ENCODE assay signal across 8 mouse cellular contexts in the genomic region with DNA sequence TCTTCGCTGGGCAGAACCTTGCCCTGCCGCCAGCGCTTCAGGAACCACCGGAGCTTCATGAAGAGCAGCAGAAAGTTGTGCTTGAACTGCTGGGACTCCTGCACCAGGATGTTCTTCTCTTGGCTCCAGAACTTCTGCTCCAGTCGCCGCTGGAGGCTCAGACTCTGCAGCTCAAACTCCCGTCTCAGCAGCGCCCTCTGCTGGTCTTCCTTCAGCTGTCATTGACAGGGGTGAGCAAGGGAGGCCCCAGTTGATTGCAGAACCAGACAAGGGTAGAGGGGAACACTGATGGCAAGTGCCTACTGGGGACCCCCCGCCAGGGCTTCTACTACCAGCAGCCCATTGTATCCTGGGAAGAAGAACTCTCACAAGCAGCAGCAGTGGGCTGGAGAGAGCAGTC. TPM values are rescaled to one million over a fixed set of nuclear protein-coding genes. Genes with fewer than 3 reads are reported as not detected.
DNase-seq lines count a peak whose midpoint lies in the region; ATAC-seq and TF ChIP-seq lines count a peak whose summit lies in the region.

No protein-coding gene starts in this region.

- H3K4me1 ChIP-seq in midbrain, embryonic 10.5 days, result no peaks in the 10 kb centered on the region
- H3K4me1 ChIP-seq in midbrain, embryonic 15.5 days, result no peaks in the 10 kb centered on the region
- H3K4me1 ChIP-seq in stomach, postnatal 0 days (replicated peaks; ENCODE audit: control insufficient read depth, insufficient read depth), result no peaks in the 10 kb centered on the region

- no peak overlapping the region for H3K4me2 ChIP-seq in midbrain, embryonic 15.5 days
- H3K4me2 ChIP-seq in stomach, postnatal 0 days (replicated peaks; ENCODE audit: low read depth), result no peak overlapping the region

- no peak for TF ChIP-seq EP300 in stomach, postnatal 0 days (optimal IDR thresholded peaks at IDR 0.05)

- 44% methylated on average over 9 of the region's 9 CpGs for WGBS in midbrain, embryonic 10.5 days
- 42% methylated on average over 9 of the region's 9 CpGs for WGBS in midbrain, embryonic 15.5 days
- 41% methylated on average over 9 of the region's 9 CpGs for WGBS in stomach, postnatal 0 days

- TF ChIP-seq CTCF in stomach, postnatal 0 days (IDR thresholded peaks at IDR 0.05; ENCODE audit: low read depth), result peak; percentile 92

- H3K27me3 ChIP-seq in midbrain, embryonic 10.5 days (ENCODE audit: low read depth, poor library complexity, severe bottlenecking), result no peaks in the 10 kb centered on the region
- no peaks in the 10 kb centered on the region for H3K27me3 ChIP-seq in midbrain, embryonic 15.5 days (replicated peaks)
- H3K27me3 ChIP-seq in stomach, postnatal 0 days (ENCODE audit: control insufficient read depth, insufficient read depth, low read length), result no peaks in the 10 kb centered on the region

- peak; percentile 83 for DNase-seq in midbrain, embryonic 10.5 days (ENCODE audit: low spot score)
- DNase-seq in cerebellum, postnatal 4 days (ENCODE audit: low spot score in 2 of 2), result peak; percentile 86 to 89
- peak; percentile 67 to 72 for DNase-seq in gastrocnemius, adult 8-10 months (ENCODE audit: low spot score in 2 of 2)
- peak; percentile 85 for DNase-seq in kidney, adult 18-20 months
- peak; percentile 92 for DNase-seq in liver
- peak; percentile 84 for DNase-seq in neural tube, embryonic 10.5 days (ENCODE audit: extremely low spot score, low spot score)
- DNase-seq in stomach, postnatal 0 days (ENCODE audit: low spot score), result peak; percentile 88

- ATAC-seq in midbrain, embryonic 15.5 days (replicated peaks), result no peak
- peak; percentile 68; the same call in 1 of the 2 replicates for ATAC-seq in stomach, postnatal 0 days (ENCODE audit: low FRiP score, low TSS enrichment)

- H3K9ac ChIP-seq in midbrain, embryonic 15.5 days, result no peak overlapping the region
- H3K9ac ChIP-seq in stomach, postnatal 0 days (ENCODE audit: low read length), result no peak overlapping the region

- no peaks in the 10 kb centered on the region; the same call in 1 of the 2 replicates for H3K9me3 ChIP-seq in midbrain, embryonic 10.5 days (replicated peaks)
- no peaks in the 10 kb centered on the region for H3K9me3 ChIP-seq in midbrain, embryonic 15.5 days
- H3K9me3 ChIP-seq in stomach, postnatal 0 days (ENCODE audit: control insufficient read depth, low read length), result no peaks in the 10 kb centered on the region

- peaks cover 95% of the 10 kb centered on the region for H3K36me3 ChIP-seq in midbrain, embryonic 10.5 days
- H3K36me3 ChIP-seq in midbrain, embryonic 15.5 days (replicated peaks), result peaks cover 72% of the 10 kb centered on the region
- H3K36me3 ChIP-seq in stomach, postnatal 0 days (ENCODE audit: control insufficient read depth, insufficient read depth, low read length), result peaks cover 32% of the 10 kb centered on the region

- H3K27ac ChIP-seq in midbrain, embryonic 10.5 days (replicated peaks), result no peak overlapping the region
- no peak overlapping the region for H3K27ac ChIP-seq in midbrain, embryonic 15.5 days
- no peak overlapping the region for H3K27ac ChIP-seq in stomach, postnatal 0 days (replicated peaks)

- no peak overlapping the region for H3K4me3 ChIP-seq in midbrain, embryonic 10.5 days
- no peak overlapping the region for H3K4me3 ChIP-seq in midbrain, embryonic 15.5 days
- H3K4me3 ChIP-seq in stomach, postnatal 0 days (ENCODE audit: low read depth, low read length), result no peak overlapping the region

RNA-seq across cellular contexts. Expression of a gene that starts 23.9 kb away (rescaled TPM):
- polyA plus RNA-seq in midbrain, embryonic 10.5 days (2016; fragmentation: Nextera tagmentation; extraction: Ambion mirVana), result 52.4 and 57.5 TPM in 2 replicates
- polyA plus RNA-seq in midbrain, embryonic 15.5 days (2015; fragmentation: Nextera tagmentation; extraction: Ambion mirVana), result 8.9 and 9.6 TPM in 2 replicates
- total RNA-seq in gastrocnemius, adult 8-10 months (2022), result 1 to 10 TPM; 2.2 to 2.5 (median 2.3) TPM
- polyA plus RNA-seq in stomach, postnatal 0 days (2015; fragmentation: Nextera tagmentation; extraction: Ambion mirVana), result 7.9 and 8.6 TPM in 2 replicates

RNA-seq across cellular contexts. Expression of a gene that starts 38.9 kb away (rescaled TPM):
- polyA plus RNA-seq in midbrain, embryonic 10.5 days (2016; fragmentation: Nextera tagmentation; extraction: Ambion mirVana), result 43.5 and 46.0 TPM in 2 replicates
- polyA plus RNA-seq in midbrain, embryonic 15.5 days (2015; fragmentation: Nextera tagmentation; extraction: Ambion mirVana), result 132 and 136 TPM in 2 replicates
- 10 to 100 TPM; 29.0 to 35.6 (median 31.3) TPM for total RNA-seq in gastrocnemius, adult 8-10 months (2022)
- polyA plus RNA-seq in stomach, postnatal 0 days (2015; fragmentation: Nextera tagmentation; extraction: Ambion mirVana), result 21.1 and 22.4 TPM in 2 replicates

RNA-seq across cellular contexts. Expression of a gene that starts 48.2 kb away (rescaled TPM):
- polyA plus RNA-seq in midbrain, embryonic 10.5 days (2016; fragmentation: Nextera tagmentation; extraction: Ambion mirVana), result 3.6 and 3.7 TPM in 2 replicates
- 6.8 and 7.1 TPM in 2 replicates for polyA plus RNA-seq in midbrain, embryonic 15.5 days (2015; fragmentation: Nextera tagmentation; extraction: Ambion mirVana)
- total RNA-seq in gastrocnemius, adult 8-10 months (2022), result 1 to 10 TPM; 1.7 to 3.5 (median 2.3) TPM
- 0.65 and 0.86 TPM in 2 replicates for polyA plus RNA-seq in stomach, postnatal 0 days (2015; fragmentation: Nextera tagmentation; extraction: Ambion mirVana)

RNA-seq across cellular contexts. Expression of a gene that starts 56.1 kb away (rescaled TPM):
- not detected in 2 replicates for polyA plus RNA-seq in midbrain, embryonic 10.5 days (2016; fragmentation: Nextera tagmentation; extraction: Ambion mirVana)
- not detected in 2 replicates for polyA plus RNA-seq in midbrain, embryonic 15.5 days (2015; fragmentation: Nextera tagmentation; extraction: Ambion mirVana)
- not detected for total RNA-seq in gastrocnemius, adult 8-10 months (2022)
- polyA plus RNA-seq in stomach, postnatal 0 days (2015; fragmentation: Nextera tagmentation; extraction: Ambion mirVana), result not detected in 2 replicates
